In genomic region chr2:27758414-27759301, GRCm38 (mm10) we compare ENCODE assay signal across 8 mouse cellular contexts.
DNase-seq lines count a peak whose midpoint lies in the region; ATAC-seq and TF ChIP-seq lines count a peak whose summit lies in the region.

No protein-coding gene starts in this region.

- no peaks in the 10 kb centered on the region for H3K27me3 ChIP-seq in liver, embryonic 16.5 days (ENCODE audit: control insufficient read depth, insufficient read depth, low read depth, low read length)

- peak; percentile 98 for DNase-seq in NIH3T3 (ENCODE audit: low read depth)
- DNase-seq in cerebellum, adult 9-10 months, result peak; percentile 90
- DNase-seq in frontal cortex, postnatal 10 days (ENCODE audit: low spot score in 2 of 2), result peak; percentile 81 to 86
- DNase-seq in heart, postnatal 4 days, result peak; percentile 95
- DNase-seq in layer of hippocampus, adult 2 months (ENCODE audit: low spot score in 2 of 2), result peak; percentile 92 to 94
- DNase-seq in retina, postnatal 1 day, result peak; percentile 76

- H3K4me3 ChIP-seq in layer of hippocampus, adult 2 months, result peak overlapping the region; percentile 28; the same call in 1 of the 2 replicates
- H3K4me3 ChIP-seq in liver, embryonic 16.5 days (ENCODE audit: low read depth, low read length), result no peak overlapping the region

- peak; percentile 78 for ATAC-seq in liver, embryonic 16.5 days (ENCODE audit: low read depth)
- no peak for ATAC-seq in inflammation-experienced regulatory T-cells, adult 6 months

- peaks cover 16% of the 10 kb centered on the region for H3K4me1 ChIP-seq in liver, embryonic 16.5 days (ENCODE audit: control insufficient read depth, low read depth, low read length)

- peak overlapping the region; percentile 93 for H3K27ac ChIP-seq in layer of hippocampus, adult 2 months
- H3K27ac ChIP-seq in liver, embryonic 16.5 days (ENCODE audit: low read length), result peak overlapping the region; percentile 78

- H3K4me2 ChIP-seq in liver, embryonic 16.5 days (ENCODE audit: low read depth, low read length), result no peak overlapping the region

- H3K9ac ChIP-seq in liver, embryonic 16.5 days (ENCODE audit: low read depth, low read length), result no peak overlapping the region; the same call in none of the 2 replicates

- no peak for TF ChIP-seq CTCF in layer of hippocampus, adult 2 months (conservative IDR thresholded peaks at IDR 0.05)

- 29% methylated on average over 20 of the region's 20 CpGs for WGBS in liver, embryonic 16.5 days (ENCODE audit: insufficient replicate concordance)

- no peaks in the 10 kb centered on the region for H3K9me3 ChIP-seq in liver, embryonic 16.5 days (replicated peaks; ENCODE audit: control insufficient read depth, low read length)

- peaks cover 4% of the 10 kb centered on the region; the same call in 1 of the 2 replicates for H3K36me3 ChIP-seq in liver, embryonic 16.5 days (ENCODE audit: control insufficient read depth, insufficient read depth)
